Mouse (Mus musculus) liver, embryonic 13.5 days (tissue): ENCODE results near the gene 4833439L19Rik. TPM values are rescaled to one million over a fixed set of nuclear protein-coding genes. Genes with fewer than 3 reads are reported as not detected.

Source experiments
- ATAC-seq: fragments of 200-750 bp; cut with Nextera tagmentation; 2 replicates; pipeline ENCODE4 v1.8.0; 2017; ENCODE audit warnings: low read depth, mild to moderate bottlenecking, moderate number of reproducible peaks, moderate library complexity
- DNase-seq: peaks from one replicate; pipeline ENCODE4 v3.0.0; 2022
- H3K27ac ChIP-seq: fragments of 300-500 bp; sonication (generic); 2 replicates; pipeline ENCODE4 v1.5.1; 2015; ENCODE audit warnings: moderate library complexity, mild to moderate bottlenecking, inconsistent platforms
- H3K27me3 ChIP-seq: fragments of 300-500 bp; sonication (generic); 2 replicates; pipeline ENCODE4 v1.6.1; 2015; ENCODE audit warnings: mild to moderate bottlenecking, inconsistent platforms
- H3K36me3 ChIP-seq: fragments of 300-500 bp; sonication (generic); 2 replicates; pipeline ENCODE4 v1.6.1; 2015; ENCODE audit warnings: mild to moderate bottlenecking, inconsistent platforms
- H3K4me1 ChIP-seq: fragments of 300-500 bp; sonication (generic); replicated peaks from 2 replicates; pipeline ENCODE4 v1.6.1; 2015; ENCODE audit warnings: inconsistent platforms
- H3K4me2 ChIP-seq: fragments of 300-500 bp; sonication (generic); 2 replicates; pipeline ENCODE4 v1.6.1; 2015; ENCODE audit warnings: inconsistent platforms, mild to moderate bottlenecking, moderate library complexity
- H3K4me3 ChIP-seq: fragments of 300-500 bp; sonication (generic); replicated peaks from 2 replicates; pipeline ENCODE4 v1.5.1; 2015; ENCODE audit warnings: mild to moderate bottlenecking, inconsistent platforms
- H3K9ac ChIP-seq: fragments of 300-500 bp; sonication (generic); 2 replicates; pipeline ENCODE4 v1.6.1; 2015; ENCODE audit warnings: mild to moderate bottlenecking, inconsistent platforms
- H3K9me3 ChIP-seq: fragments of 300-500 bp; sonication (generic); replicated peaks from 2 replicates; pipeline ENCODE4 v1.6.1; 2016; ENCODE audit warnings: inconsistent platforms
- WGBS: fragments of 180-500 bp; shearing (Covaris S2); methylation state at CpG from one replicate; pipeline ENCODE4 v1.1.7; 2015; ENCODE audit not compliant: insufficient replicate concordance; 5-methylcytosine and 5-hydroxymethylcytosine counted together
- polyA plus RNA-seq: library from polyadenylated mRNA; unstranded; fragments of >200 nt; fragmentation: Nextera tagmentation; extraction: Ambion mirVana; gene quantifications from 2 replicates; pipeline ENCODE4 v1.2.1, GENCODE M21; 2015

4833439L19Rik gene
- polyA plus RNA-seq, 1 experiment from 2014 or later: 53.0 TPM

GRCm38 (mm10) chr13:54564232-54565200 is 719 bp downstream of the 4833439L19Rik start:
- Histone ChIP-seq H3K4me3 (peak overlapping the region; percentile 99), H3K27ac (peak overlapping the region; percentile 85), H3K4me2 (peak overlapping the region; percentile 80), H3K9me3 (no peaks in the 10 kb centered on the region), H3K4me1 (peaks cover 46% of the 10 kb centered on the region), H3K9ac (peak overlapping the region; percentile 99), H3K36me3 (peaks cover 36% of the 10 kb centered on the region), H3K27me3 (no peaks in the 10 kb centered on the region)
- DNase-seq: no peak
- WGBS: 9% methylated on average over 44 of the region's 45 CpGs
- ATAC-seq: peak; percentile 51

GRCm38 (mm10) chr13:54562562-54562961 is 2.7 kb downstream of the 4833439L19Rik start:
- 71% methylated on average over 7 of the region's 7 CpGs for WGBS
- no peaks in the 10 kb centered on the region for H3K27me3 ChIP-seq
- no peak for DNase-seq
- no peak overlapping the region for H3K4me2 ChIP-seq
- ATAC-seq: no peak
- H3K9me3 ChIP-seq: no peaks in the 10 kb centered on the region
- no peak overlapping the region for H3K4me3 ChIP-seq
- no peak overlapping the region for H3K27ac ChIP-seq
- H3K36me3 ChIP-seq: peaks cover 56% of the 10 kb centered on the region
- no peak overlapping the region for H3K9ac ChIP-seq
- peaks cover 35% of the 10 kb centered on the region for H3K4me1 ChIP-seq

GRCm38 (mm10) chr13:54560608-54561007 is 4.6 kb downstream of the 4833439L19Rik start:
- DNase-seq (no peak), ATAC-seq (no peak)
- Histone ChIP-seq H3K27ac (no peak overlapping the region), H3K36me3 (peaks cover 73% of the 10 kb centered on the region), H3K4me2 (no peak overlapping the region), H3K4me3 (no peak overlapping the region), H3K4me1 (peaks cover 24% of the 10 kb centered on the region), H3K9me3 (no peaks in the 10 kb centered on the region), H3K9ac (no peak overlapping the region), H3K27me3 (no peaks in the 10 kb centered on the region)
- WGBS: 87% methylated on average over 7 of the region's 7 CpGs

GRCm38 (mm10) chr13:54559656-54560055 is 5.6 kb downstream of the 4833439L19Rik start:
- H3K9me3 ChIP-seq: no peaks in the 10 kb centered on the region
- H3K4me1 ChIP-seq: peaks cover 20% of the 10 kb centered on the region
- 91% methylated on average over 2 of the region's 2 CpGs for WGBS
- ATAC-seq (no peak), DNase-seq (no peak)
- no peaks in the 10 kb centered on the region for H3K27me3 ChIP-seq
- H3K4me2 ChIP-seq: no peak overlapping the region
- no peak overlapping the region for H3K27ac ChIP-seq
- H3K36me3 ChIP-seq: peaks cover 82% of the 10 kb centered on the region
- H3K9ac ChIP-seq: no peak overlapping the region
- H3K4me3 ChIP-seq: no peak overlapping the region

- no peak for ATAC-seq
- no peaks in the 10 kb centered on the region for H3K9me3 ChIP-seq
- H3K4me1 ChIP-seq: peaks cover 3% of the 10 kb centered on the region
- 90% methylated on average over 1 of the region's 1 CpGs for WGBS
- H3K4me3 ChIP-seq: no peak overlapping the region
- DNase-seq: no peak
- H3K27me3 ChIP-seq: no peaks in the 10 kb centered on the region
- H3K36me3 ChIP-seq: peaks cover 93% of the 10 kb centered on the region
- H3K4me2 ChIP-seq: no peak overlapping the region
- no peak overlapping the region for H3K9ac ChIP-seq
- no peak overlapping the region for H3K27ac ChIP-seq
Observed at GRCm38 (mm10) chr13:54557652-54558051, 7.6 kb downstream of the 4833439L19Rik start.

- no peak overlapping the region for H3K9ac ChIP-seq
- H3K4me2 ChIP-seq: no peak overlapping the region
- no peak overlapping the region for H3K27ac ChIP-seq
- H3K4me1 ChIP-seq: no peaks in the 10 kb centered on the region
- no peaks in the 10 kb centered on the region for H3K9me3 ChIP-seq
- H3K36me3 ChIP-seq: peaks cover 94% of the 10 kb centered on the region
- no peak overlapping the region for H3K4me3 ChIP-seq
- DNase-seq (no peak), ATAC-seq (no peak)
- 84% methylated on average over 3 of the region's 3 CpGs for WGBS
- H3K27me3 ChIP-seq: no peaks in the 10 kb centered on the region
Observed at GRCm38 (mm10) chr13:54556796-54557195, 8.4 kb downstream of the 4833439L19Rik start.

GRCm38 (mm10) chr13:54556176-54556575 is 9.1 kb downstream of the 4833439L19Rik start:
- no peaks in the 10 kb centered on the region for H3K27me3 ChIP-seq
- DNase-seq (no peak), ATAC-seq (no peak)
- H3K4me2 ChIP-seq: no peak overlapping the region
- H3K36me3 ChIP-seq: peaks cover 94% of the 10 kb centered on the region
- 83% methylated on average over 9 of the region's 9 CpGs for WGBS
- no peaks in the 10 kb centered on the region for H3K9me3 ChIP-seq
- H3K4me1 ChIP-seq: no peaks in the 10 kb centered on the region
- H3K4me3 ChIP-seq: no peak overlapping the region
- no peak overlapping the region for H3K9ac ChIP-seq
- no peak overlapping the region for H3K27ac ChIP-seq

GRCm38 (mm10) chr13:54548036-54548435 is 17.2 kb downstream of the 4833439L19Rik start:
- Histone ChIP-seq H3K9me3 (no peaks in the 10 kb centered on the region), H3K36me3 (peaks cover 48% of the 10 kb centered on the region), H3K27me3 (no peaks in the 10 kb centered on the region), H3K4me1 (no peaks in the 10 kb centered on the region), H3K4me3 (no peak overlapping the region), H3K27ac (no peak overlapping the region), H3K9ac (no peak overlapping the region), H3K4me2 (no peak overlapping the region)
- WGBS: 81% methylated on average over 7 of the region's 7 CpGs
- no peak for ATAC-seq
- no peak for DNase-seq

- Histone ChIP-seq H3K4me1 (no peaks in the 10 kb centered on the region), H3K9me3 (no peaks in the 10 kb centered on the region), H3K27me3 (no peaks in the 10 kb centered on the region), H3K9ac (no peak overlapping the region), H3K36me3 (peaks cover 41% of the 10 kb centered on the region), H3K4me2 (no peak overlapping the region), H3K27ac (no peak overlapping the region), H3K4me3 (no peak overlapping the region)
- ATAC-seq: no peak
- no peak for DNase-seq
Observed at GRCm38 (mm10) chr13:54532134-54532533, 33.1 kb downstream of the 4833439L19Rik start.

GRCm38 (mm10) chr13:54527140-54527539 is 38.1 kb downstream of the 4833439L19Rik start:
- DNase-seq (no peak), ATAC-seq (no peak)
- 82% methylated on average over 6 of the region's 6 CpGs for WGBS
- Histone ChIP-seq H3K9ac (no peak overlapping the region), H3K4me1 (no peaks in the 10 kb centered on the region), H3K36me3 (peaks cover 58% of the 10 kb centered on the region), H3K27me3 (no peaks in the 10 kb centered on the region), H3K27ac (no peak overlapping the region), H3K4me3 (no peak overlapping the region), H3K9me3 (no peaks in the 10 kb centered on the region), H3K4me2 (no peak overlapping the region)

- ATAC-seq (no peak), DNase-seq (no peak)
- no peak overlapping the region for H3K4me2 ChIP-seq
- no peaks in the 10 kb centered on the region for H3K27me3 ChIP-seq
- H3K27ac ChIP-seq: no peak overlapping the region
- peaks cover 24% of the 10 kb centered on the region for H3K36me3 ChIP-seq
- H3K9me3 ChIP-seq: no peaks in the 10 kb centered on the region
- H3K9ac ChIP-seq: no peak overlapping the region
- no peak overlapping the region for H3K4me3 ChIP-seq
- H3K4me1 ChIP-seq: no peaks in the 10 kb centered on the region
Observed at GRCm38 (mm10) chr13:54521181-54521580, 44.1 kb downstream of the 4833439L19Rik start.

- peaks cover 20% of the 10 kb centered on the region for H3K36me3 ChIP-seq
- WGBS: 72% methylated on average over 4 of the region's 4 CpGs
Observed at GRCm38 (mm10) chr13:54520221-54520620, 45.0 kb downstream of the 4833439L19Rik start.

More at GRCm38 (mm10) chr13:54520221-54520620, 45.0 kb downstream of the 4833439L19Rik start:
- Histone ChIP-seq H3K4me2 (no peak overlapping the region), H3K9ac (no peak overlapping the region), H3K27ac (no peak overlapping the region), H3K9me3 (no peaks in the 10 kb centered on the region), H3K4me1 (no peaks in the 10 kb centered on the region), H3K4me3 (no peak overlapping the region), H3K27me3 (no peaks in the 10 kb centered on the region)
- DNase-seq (peak; percentile 7), ATAC-seq (no peak)
